Mouse (Mus musculus) left cerebral cortex, postnatal 10 days (tissue): ENCODE data around the gene Tmem52b. TPM values are rescaled to one million over a fixed set of nuclear protein-coding genes. Genes with fewer than 3 reads are reported as not detected.

Experiments used
- DNase-seq, 2 experiments: peaks; one replicate each; pipeline ENCODE4 v3.0.0; 2021 to 2022; ENCODE audit warnings: low spot score in 2 of 2, mixed read lengths in 1 of 2; ENCODE audit errors: extremely low spot score in 1 of 2
- intact Hi-C: fragments of 180-260 bp; cut with DNase I; formaldehyde crosslinking; loops from one replicate; pipeline ENCODE4 v1.15.1; 2025
- total RNA-seq, 2 experiments: library from RNA; stranded (reverse); gene quantifications; 2 replicates each; pipeline ENCODE4 v1.2.3; 2021

The Tmem52b gene
- total RNA-seq, 2 experiments from 2014 or later = not detected

GRCm38 (mm10) chr6:129565257-129565656, 52.9 kb downstream of the Tmem52b start:
- DNase-seq = no peak
- intact Hi-C loops = no loop called here

Other genes starting within 250 kb of the Tmem52b start
- not detected for gene Cd69, start 237.1 kb upstream of the Tmem52b start, total RNA-seq
- gene 4922502D21Rik, start 180.8 kb upstream of the Tmem52b start, total RNA-seq = not detected
- under 1 TPM in 1 of 2 experiments, not detected in 1; 0.28 TPM for gene Clec12a, start 169.9 kb upstream of the Tmem52b start, total RNA-seq
- gene Clec12b, start 126.7 kb upstream of the Tmem52b start, total RNA-seq = not detected
- under 1 TPM in 1 of 2 experiments, not detected in 1; 0.43 TPM for gene Clec1b, start 115.3 kb upstream of the Tmem52b start, total RNA-seq
- gene Clec9a, start 103.7 kb upstream of the Tmem52b start, total RNA-seq = not detected
- gene Clec1a, start 60.6 kb upstream of the Tmem52b start, total RNA-seq = 1 to 10 TPM; 1.5 to 2.6 TPM
- not detected for gene Olr1, start 5.4 kb upstream of the Tmem52b start, total RNA-seq
- gene Gabarapl1, start 20.6 kb downstream of the Tmem52b start, total RNA-seq = 100 to 1,000 TPM; 450 to 458 TPM
- not detected for gene Klre1, start 65.3 kb downstream of the Tmem52b start, total RNA-seq
- gene Klrd1, start 79.2 kb downstream of the Tmem52b start, total RNA-seq = not detected
- not detected for gene Klrk1, start 111.3 kb downstream of the Tmem52b start, total RNA-seq
- not detected for gene Klrc3, start 130.8 kb downstream of the Tmem52b start, total RNA-seq
- gene Klrc2, start 148.1 kb downstream of the Tmem52b start, total RNA-seq = not detected
- not detected for gene Klrc1, start 166.4 kb downstream of the Tmem52b start, total RNA-seq
- not detected for gene Klri1, start 204.6 kb downstream of the Tmem52b start, total RNA-seq
- under 1 TPM; 0.14 to 0.19 TPM for gene Klri2, start 227.9 kb downstream of the Tmem52b start, total RNA-seq